Mouse (Mus musculus): ENCODE measurements around the gene Cab39. TPM values are rescaled to one million over a fixed set of nuclear protein-coding genes. Genes with fewer than 3 reads are reported as not detected.

Gene Cab39
- 21.9 and 25.2 TPM in 2 replicates for polyA plus RNA-seq (2015; fragmentation: Nextera tagmentation; extraction: Ambion mirVana)

- Histone ChIP-seq H3K4me1 (replicated peaks) (peaks cover 11% of the 10 kb centered on the region), H3K4me3 (peak within 1 kb of the TSS; percentile 94), H3K4me2 (peak within 1 kb of the TSS; percentile 73), H3K27me3 (no peaks in the 10 kb centered on the region), H3K27ac (peak within 1 kb of the TSS; percentile 95), H3K9ac (peak within 1 kb of the TSS; percentile 98), H3K9me3 (replicated peaks) (no peaks in the 10 kb centered on the region), H3K36me3 (no peaks in the 10 kb centered on the region)
- under 1% methylated on average over 105 of the region's 118 CpGs for WGBS
- peak; percentile 93 for ATAC-seq (replicated peaks; ENCODE audit: insufficient number of reproducible peaks, insufficient read depth, low FRiP score, low read depth)
Observed at GRCm38 (mm10) chr1:85793208-85794105, at the start of gene Cab39. Gene Cab39 (plus strand): TSS chr1:85793441.

DNA sequence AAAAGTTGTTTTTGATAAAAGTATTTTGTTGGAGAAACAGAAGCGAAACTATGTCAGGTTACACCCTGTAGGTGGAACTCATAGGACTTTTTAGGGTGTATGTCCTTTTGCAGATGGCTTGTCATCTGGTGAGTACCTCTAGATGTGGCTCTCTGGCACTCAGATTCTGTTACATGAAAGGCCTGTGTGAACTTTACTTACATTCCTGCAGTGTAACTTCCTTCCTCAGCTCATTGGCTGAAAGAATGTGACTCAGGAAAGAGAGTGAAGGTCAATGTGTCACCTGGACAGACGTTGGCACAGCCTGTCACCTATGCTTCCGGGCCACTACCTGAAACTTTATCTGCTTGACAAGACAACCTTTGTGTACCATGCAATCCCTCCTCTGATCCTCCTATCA is 48.7 kb upstream of the Cab39 start:
- WGBS: 70% methylated on average over 3 of the region's 3 CpGs
- Histone ChIP-seq H3K9ac (no peak overlapping the region), H3K9me3 (replicated peaks) (no peaks in the 10 kb centered on the region), H3K4me3 (no peak overlapping the region), H3K4me2 (no peak overlapping the region), H3K27ac (no peak overlapping the region), H3K4me1 (replicated peaks) (no peaks in the 10 kb centered on the region), H3K36me3 (no peaks in the 10 kb centered on the region), H3K27me3 (no peaks in the 10 kb centered on the region)
- ATAC-seq (replicated peaks; ENCODE audit: insufficient number of reproducible peaks, insufficient read depth, low FRiP score, low read depth): no peak

DNA sequence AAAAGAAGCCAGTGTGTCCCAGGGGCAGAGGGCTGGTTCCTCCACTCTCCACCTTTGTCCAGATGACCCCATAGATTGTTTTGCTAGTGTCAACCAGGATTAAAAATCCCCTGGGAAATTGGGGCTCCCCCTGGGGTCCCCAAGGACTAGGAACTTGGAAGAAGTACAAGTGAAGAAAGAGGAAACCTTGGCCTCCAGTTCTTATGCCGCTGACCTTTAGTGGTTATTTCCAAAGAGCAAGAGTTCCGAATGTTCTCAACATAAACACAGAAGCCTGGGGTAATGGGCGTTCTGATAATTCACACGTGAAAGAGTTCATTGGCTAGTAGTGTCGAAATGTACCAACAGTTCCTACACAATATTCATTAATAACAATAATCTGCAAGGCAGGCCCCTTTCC is 46.7 kb upstream of the Cab39 start:
- ATAC-seq (replicated peaks; ENCODE audit: insufficient number of reproducible peaks, insufficient read depth, low FRiP score, low read depth): no peak
- no peak overlapping the region for H3K9ac ChIP-seq
- H3K27me3 ChIP-seq: no peaks in the 10 kb centered on the region
- no peaks in the 10 kb centered on the region for H3K36me3 ChIP-seq
- no peak overlapping the region for H3K4me3 ChIP-seq
- 84% methylated on average over 5 of the region's 5 CpGs for WGBS
- H3K4me1 ChIP-seq (replicated peaks): peaks cover 9% of the 10 kb centered on the region
- no peak overlapping the region for H3K27ac ChIP-seq
- H3K9me3 ChIP-seq (replicated peaks): no peaks in the 10 kb centered on the region
- H3K4me2 ChIP-seq: no peak overlapping the region

- Histone ChIP-seq H3K4me2 (no peak overlapping the region), H3K36me3 (no peaks in the 10 kb centered on the region), H3K27me3 (no peaks in the 10 kb centered on the region), H3K4me3 (no peak overlapping the region), H3K4me1 (replicated peaks) (peaks cover 17% of the 10 kb centered on the region), H3K27ac (no peak overlapping the region), H3K9ac (no peak overlapping the region), H3K9me3 (replicated peaks) (no peaks in the 10 kb centered on the region)
- 94% methylated on average over 2 of the region's 2 CpGs for WGBS
- ATAC-seq (replicated peaks; ENCODE audit: insufficient number of reproducible peaks, insufficient read depth, low FRiP score, low read depth): no peak
Observed at GRCm38 (mm10) chr1:85749829-85750228, 43.4 kb upstream of the Cab39 start.

DNA sequence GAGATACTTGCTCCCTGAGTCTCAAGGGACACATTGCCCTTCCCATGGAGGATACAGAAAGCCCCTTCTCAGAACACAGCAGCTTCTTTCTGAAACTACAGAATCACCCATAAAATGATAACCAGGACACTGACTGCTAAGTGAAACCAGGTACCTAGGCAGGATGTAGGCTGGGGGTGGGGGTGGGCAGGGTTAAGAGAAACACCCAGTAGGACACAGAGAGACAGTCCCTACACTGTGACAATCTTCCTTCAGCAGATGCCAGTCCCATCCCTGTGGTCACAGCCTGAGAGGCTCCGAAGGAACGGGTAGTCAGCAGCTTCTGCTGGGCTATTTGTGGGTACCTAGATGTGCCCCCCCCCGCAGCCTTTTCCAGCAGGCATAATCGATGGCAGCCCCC is 42.6 kb upstream of the Cab39 start:
- H3K27me3 ChIP-seq: no peaks in the 10 kb centered on the region
- no peak overlapping the region for H3K9ac ChIP-seq
- H3K36me3 ChIP-seq: no peaks in the 10 kb centered on the region
- H3K4me2 ChIP-seq: no peak overlapping the region
- no peak for ATAC-seq (replicated peaks; ENCODE audit: insufficient number of reproducible peaks, insufficient read depth, low FRiP score, low read depth)
- no peak overlapping the region for H3K4me3 ChIP-seq
- WGBS: 69% methylated on average over 4 of the region's 4 CpGs
- no peaks in the 10 kb centered on the region for H3K9me3 ChIP-seq (replicated peaks)
- H3K4me1 ChIP-seq (replicated peaks): peaks cover 17% of the 10 kb centered on the region
- H3K27ac ChIP-seq: no peak overlapping the region

- Histone ChIP-seq H3K27ac (peak overlapping the region; percentile 54; the same call in 1 of the 2 replicates), H3K4me1 (replicated peaks) (peaks cover 17% of the 10 kb centered on the region), H3K9me3 (replicated peaks) (no peaks in the 10 kb centered on the region), H3K9ac (no peak overlapping the region; the same call in 1 of the 2 replicates), H3K4me2 (no peak overlapping the region), H3K36me3 (no peaks in the 10 kb centered on the region), H3K4me3 (no peak overlapping the region), H3K27me3 (no peaks in the 10 kb centered on the region)
- ATAC-seq (replicated peaks; ENCODE audit: insufficient number of reproducible peaks, insufficient read depth, low FRiP score, low read depth): peak; percentile 68
- 17% methylated on average over 6 of the region's 6 CpGs for WGBS
Observed at GRCm38 (mm10) chr1:85751494-85751893, 41.7 kb upstream of the Cab39 start.

- H3K27ac ChIP-seq: peak overlapping the region; percentile 54; the same call in 1 of the 2 replicates
- no peak overlapping the region; the same call in 1 of the 2 replicates for H3K9ac ChIP-seq
Observed at GRCm38 (mm10) chr1:85751932-85752680, 41.1 kb upstream of the Cab39 start.

DNA sequence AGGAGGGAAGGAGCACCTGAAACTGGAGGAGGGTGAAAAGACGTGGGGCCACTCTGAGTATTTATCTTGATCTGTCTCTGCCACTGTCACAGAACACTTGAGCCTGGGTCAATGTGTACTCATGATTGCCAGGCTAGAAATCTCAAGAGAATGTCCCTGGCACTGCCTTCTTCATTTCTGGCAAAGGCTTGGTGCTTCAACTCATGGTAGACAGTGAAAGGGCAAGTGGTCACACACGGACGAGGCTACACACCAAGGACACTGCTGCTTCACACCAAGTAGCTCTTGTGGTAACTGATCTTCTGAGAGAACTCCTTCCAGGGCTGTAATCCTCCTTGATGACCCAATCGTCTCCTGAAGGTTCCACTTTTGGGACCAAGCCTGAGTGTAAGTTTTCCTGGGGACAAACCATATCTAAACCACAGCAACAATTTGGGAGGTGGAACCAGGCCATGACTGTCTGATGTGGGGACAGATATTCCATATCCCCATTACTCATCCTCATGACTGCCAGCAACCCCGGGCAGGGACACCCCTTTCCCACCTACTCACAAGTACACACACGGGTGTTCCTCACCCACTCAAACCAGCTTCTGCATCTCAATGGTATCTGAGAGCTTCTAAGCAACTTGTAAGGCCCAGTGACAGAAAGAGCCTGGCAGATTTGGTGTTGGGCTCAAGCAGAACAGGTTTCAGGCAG is 35.6 kb upstream of the Cab39 start:
- Histone ChIP-seq H3K4me3 (no peak overlapping the region), H3K9ac (no peak overlapping the region), H3K4me1 (replicated peaks) (peaks cover 10% of the 10 kb centered on the region)

More at GRCm38 (mm10) chr1:85751932-85752680, 41.1 kb upstream of the Cab39 start:
- Histone ChIP-seq H3K4me2 (peak overlapping the region; percentile 18; the same call in 1 of the 2 replicates), H3K9me3 (replicated peaks) (no peaks in the 10 kb centered on the region), H3K4me1 (replicated peaks) (peaks cover 17% of the 10 kb centered on the region), H3K27me3 (no peaks in the 10 kb centered on the region), H3K4me3 (no peak overlapping the region), H3K36me3 (no peaks in the 10 kb centered on the region)
- 68% methylated on average over 11 of the region's 11 CpGs for WGBS
- no peak; the same call in 1 of the 2 replicates for ATAC-seq (replicated peaks; ENCODE audit: insufficient number of reproducible peaks, insufficient read depth, low FRiP score, low read depth)

GRCm38 (mm10) chr1:85758231-85758968 is 34.8 kb upstream of the Cab39 start:
- Histone ChIP-seq H3K4me1 (replicated peaks) (peaks cover 10% of the 10 kb centered on the region), H3K27me3 (no peaks in the 10 kb centered on the region), H3K36me3 (no peaks in the 10 kb centered on the region), H3K27ac (no peak overlapping the region), H3K4me2 (peak overlapping the region; percentile 48), H3K9ac (no peak overlapping the region), H3K9me3 (replicated peaks) (no peaks in the 10 kb centered on the region), H3K4me3 (peak overlapping the region; percentile 14; the same call in 1 of the 2 replicates)
- 21% methylated on average over 14 of the region's 14 CpGs for WGBS
- ATAC-seq (replicated peaks; ENCODE audit: insufficient number of reproducible peaks, insufficient read depth, low FRiP score, low read depth): no peak

More for the DNA sequence above, 35.6 kb upstream of the Cab39 start:
- WGBS: 74% methylated on average over 6 of the region's 6 CpGs
- H3K27ac ChIP-seq: no peak overlapping the region
- ATAC-seq (replicated peaks; ENCODE audit: insufficient number of reproducible peaks, insufficient read depth, low FRiP score, low read depth): no peak
- H3K36me3 ChIP-seq: no peaks in the 10 kb centered on the region
- H3K9me3 ChIP-seq (replicated peaks): no peaks in the 10 kb centered on the region
- no peaks in the 10 kb centered on the region for H3K27me3 ChIP-seq
- 0 out of 2 replicates have a peak overlapping the region, but pooled peaks have one; percentile 48 for H3K4me2 ChIP-seq

DNA sequence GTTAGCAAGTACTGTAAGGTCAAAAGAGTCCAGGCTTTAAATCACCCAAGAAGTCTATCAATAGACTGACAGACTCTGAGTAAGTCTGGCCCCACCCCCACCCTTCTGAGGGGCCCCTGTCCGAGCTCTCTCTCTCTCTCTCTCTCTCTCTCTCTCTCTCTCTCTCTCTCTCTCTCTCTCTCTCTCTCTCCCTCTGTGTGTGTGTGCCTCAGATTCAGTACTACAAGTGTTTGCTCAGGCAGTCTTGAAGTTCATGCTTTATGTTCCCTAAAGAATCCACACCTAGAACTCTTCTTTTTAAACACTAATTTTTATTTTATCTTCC is 34.3 kb upstream of the Cab39 start:
- H3K36me3 ChIP-seq: no peaks in the 10 kb centered on the region
- no peak overlapping the region for H3K4me3 ChIP-seq
- 9% methylated on average over 1 of the region's 1 CpGs for WGBS
- no peaks in the 10 kb centered on the region for H3K27me3 ChIP-seq
- no peak overlapping the region for H3K27ac ChIP-seq
- peaks cover 10% of the 10 kb centered on the region for H3K4me1 ChIP-seq (replicated peaks)
- H3K9ac ChIP-seq: no peak overlapping the region
- H3K4me2 ChIP-seq: peak overlapping the region; percentile 48
- H3K9me3 ChIP-seq (replicated peaks): no peaks in the 10 kb centered on the region
- no peak for ATAC-seq (replicated peaks; ENCODE audit: insufficient number of reproducible peaks, insufficient read depth, low FRiP score, low read depth)

Data from heart, embryonic 15.5 days (tissue).